Mouse (Mus musculus) G1E (cell line): ENCODE measurements around the gene Xrcc3. TPM values are rescaled to one million over a fixed set of nuclear protein-coding genes. Genes with fewer than 3 reads are reported as not detected.

Experiments used
- ATAC-seq: 2 replicates; pipeline ENCODE4 v1.8.0; 2016; ENCODE audit warnings: mild to moderate bottlenecking; ENCODE audit not compliant: insufficient number of reproducible peaks, poor library complexity, low FRiP score, severe bottlenecking; ENCODE audit errors: extremely low read depth
- DNase-seq: peaks from one replicate; pipeline ENCODE4 v3.0.0; 2012; ENCODE audit warnings: low spot score
- H3K27me3 ChIP-seq: 2 replicates; pipeline ENCODE4 v1.6.1; 2012; ENCODE audit warnings: mild to moderate bottlenecking, low read length, inconsistent platforms; ENCODE audit not compliant: insufficient read depth
- H3K36me3 ChIP-seq: replicated peaks from 2 replicates; pipeline ENCODE3; 2012; ENCODE audit warnings: mild to moderate bottlenecking, inconsistent platforms
- H3K4me1 ChIP-seq: 2 replicates; pipeline ENCODE4 v1.6.1; 2012; ENCODE audit warnings: low read depth, low read length, inconsistent platforms, mixed read lengths; ENCODE audit not compliant: insufficient read depth
- H3K4me3 ChIP-seq: 2 replicates; pipeline ENCODE4 v1.5.1; 2012; ENCODE audit warnings: low read depth, mild to moderate bottlenecking, inconsistent platforms, low read length, moderate library complexity, mixed read lengths
- H3K9me3 ChIP-seq: replicated peaks from 2 replicates; pipeline ENCODE4 v1.6.1; 2012; ENCODE audit warnings: inconsistent platforms
- CTCF ChIP-seq: IDR thresholded peaks from 2 replicates; pipeline ENCODE4 v1.5.1; 2012; ENCODE audit warnings: low read depth, low read length, inconsistent platforms, mixed read lengths
- GATA1 ChIP-seq: IDR thresholded peaks from 2 replicates; pipeline ENCODE4 v1.6.1; 2012; ENCODE audit warnings: borderline replicate concordance, low read length, inconsistent platforms, mixed read lengths
- GATA2 ChIP-seq: IDR thresholded peaks from 2 replicates; pipeline ENCODE4 v1.6.1; 2012; ENCODE audit warnings: low read depth, low read length, inconsistent platforms, borderline replicate concordance
- POLR2AphosphoS5 ChIP-seq: IDR thresholded peaks from 2 replicates; pipeline ENCODE4 v1.6.1; 2012; ENCODE audit warnings: low read depth, low read length, inconsistent platforms; ENCODE audit not compliant: insufficient replicate concordance
- TAL1 ChIP-seq: conservative IDR thresholded peaks from 2 replicates; pipeline ENCODE4 v1.6.1; 2012; ENCODE audit warnings: low read depth, low read length, inconsistent platforms, mixed read lengths
- polyA plus RNA-seq: library from polyadenylated mRNA; stranded (reverse); fragments of >175 nt; gene quantifications from 2 replicates; pipeline ENCODE4 v1.2.3, GENCODE M21; 2012
- total RNA-seq, 2 experiments: library from RNA; stranded (forward) in 1 of 2; stranded (reverse) in 1 of 2; fragments of 200-1000 nt in 1 of 2; fragments of >200 nt in 1 of 2; fragmentation: Nextera tagmentation in 1 of 2; gene quantifications; 2 replicates each; pipeline ENCODE4 v1.2.3; 2014 to 2017

The Xrcc3 gene
- total and polyA plus RNA-seq, 3 experiments = 10.8 to 21.7 (median 18.3) TPM

DNA sequence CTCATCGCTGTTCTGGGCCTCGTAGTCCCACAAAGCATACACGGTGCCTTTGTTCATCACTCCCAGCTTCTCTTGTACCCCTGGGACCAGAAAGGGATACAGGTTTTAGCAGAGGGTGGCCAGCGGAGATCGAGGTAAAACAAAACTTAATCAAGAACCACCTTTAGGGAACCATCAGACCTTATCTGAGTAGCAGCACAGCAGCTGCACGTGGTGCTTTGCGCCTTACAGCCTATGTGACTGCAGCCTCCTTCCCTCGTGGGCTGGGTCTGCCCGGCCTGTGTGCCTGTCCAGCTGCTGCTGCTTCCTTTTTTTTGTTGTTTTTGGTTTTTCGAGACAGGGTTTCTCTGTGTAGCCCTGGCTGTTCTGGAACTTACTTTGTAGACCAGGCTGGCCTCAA is 16.7 kb upstream of the Xrcc3 start:
- H3K4me1 ChIP-seq = peaks cover 21% of the 10 kb centered on the region
- 0 out of 2 replicates have a peak, but pooled peaks have one; percentile 45 for ATAC-seq

DNA sequence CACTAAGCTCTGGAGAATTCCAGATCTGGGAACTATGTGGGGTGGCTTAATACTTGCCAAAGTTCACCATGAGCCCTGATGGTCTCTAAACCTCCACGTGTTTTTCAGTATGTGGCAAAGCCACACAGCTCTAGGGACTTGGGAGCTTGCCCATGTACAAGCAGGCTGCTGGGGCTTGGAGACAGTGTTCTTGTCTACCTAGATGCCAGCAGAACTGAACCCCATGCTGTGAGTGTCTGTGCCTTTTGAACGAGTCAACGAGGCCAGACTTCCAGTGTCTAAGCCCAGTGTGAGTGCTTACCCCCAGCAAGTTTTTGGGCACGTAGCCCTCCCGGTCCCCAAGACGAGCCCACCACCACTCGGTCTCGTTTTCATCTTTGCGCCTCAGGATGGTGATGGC is 16.3 kb upstream of the Xrcc3 start:
- ATAC-seq (no peak), DNase-seq (no peak)
- Histone ChIP-seq H3K4me1 (peaks cover 21% of the 10 kb centered on the region), H3K4me3 (no peak overlapping the region), H3K27me3 (no peaks in the 10 kb centered on the region), H3K9me3 (no peaks in the 10 kb centered on the region), H3K36me3 (peaks cover 100% of the 10 kb centered on the region)
- no peak for TF ChIP-seq TAL1
- no peak for TF ChIP-seq CTCF
- TF ChIP-seq GATA2 = no peak
- TF ChIP-seq POLR2AphosphoS5 = no peak

More for the DNA sequence above, 16.7 kb upstream of the Xrcc3 start:
- H3K9me3 ChIP-seq = no peaks in the 10 kb centered on the region
- H3K4me3 ChIP-seq = no peak overlapping the region
- peaks cover 100% of the 10 kb centered on the region for H3K36me3 ChIP-seq
- no peaks in the 10 kb centered on the region for H3K27me3 ChIP-seq
- no peak for DNase-seq
- TF ChIP-seq POLR2AphosphoS5 (no peak), TAL1 (no peak), GATA1 (no peak), GATA2 (no peak), CTCF (no peak)

DNA sequence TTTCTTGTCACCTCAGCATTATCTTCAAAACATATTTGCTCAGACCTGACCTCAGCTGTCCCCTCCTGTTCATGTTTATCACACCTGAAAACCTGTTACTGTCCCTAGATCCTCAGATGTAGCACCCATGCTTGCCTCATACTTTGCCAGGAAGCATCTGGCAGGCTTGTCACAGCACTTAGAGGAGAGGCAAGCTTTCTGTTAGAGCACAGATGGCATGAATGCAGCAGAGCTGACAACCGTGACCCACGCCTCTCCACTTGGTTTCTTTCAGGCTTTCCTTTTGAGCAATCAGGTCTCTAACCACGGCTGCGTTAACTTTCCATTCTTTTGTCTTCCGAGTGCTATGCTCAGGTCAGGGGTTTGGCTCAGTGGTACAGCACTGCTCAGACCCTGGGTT is 15.8 kb upstream of the Xrcc3 start:
- Histone ChIP-seq H3K4me1 (peaks cover 21% of the 10 kb centered on the region), H3K27me3 (no peaks in the 10 kb centered on the region), H3K9me3 (no peaks in the 10 kb centered on the region), H3K36me3 (peaks cover 100% of the 10 kb centered on the region), H3K4me3 (no peak overlapping the region)
- ATAC-seq (no peak), DNase-seq (no peak)
- TF ChIP-seq GATA1 (no peak), CTCF (no peak), GATA2 (no peak), TAL1 (no peak), POLR2AphosphoS5 (no peak; the same call in 1 of the 2 replicates)

DNA sequence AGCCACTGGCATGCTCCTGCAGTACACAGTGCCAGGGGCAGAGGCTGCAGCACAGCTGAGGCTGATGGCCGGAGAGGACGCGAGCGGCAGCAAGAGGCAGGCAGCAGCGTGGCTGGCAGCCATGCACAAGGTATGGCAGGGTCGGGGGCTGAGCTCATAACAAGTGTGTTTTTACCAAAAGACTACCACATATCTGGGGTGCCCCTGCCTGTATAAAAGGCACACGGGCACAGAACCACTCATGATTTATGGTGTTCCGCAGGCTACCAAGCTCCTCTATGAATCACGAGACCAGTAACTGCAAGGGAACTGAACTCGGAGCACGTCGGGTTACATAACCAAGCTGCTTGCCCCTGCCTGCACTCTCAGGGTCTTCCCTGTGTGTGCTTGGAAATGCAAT is 13.9 kb upstream of the Xrcc3 start:
- Histone ChIP-seq H3K9me3 (no peaks in the 10 kb centered on the region), H3K4me3 (no peak overlapping the region), H3K4me1 (peaks cover 18% of the 10 kb centered on the region), H3K36me3 (peaks cover 100% of the 10 kb centered on the region), H3K27me3 (no peaks in the 10 kb centered on the region)
- TF ChIP-seq GATA1 (no peak), GATA2 (no peak)
- DNase-seq (no peak), ATAC-seq (no peak)

DNA sequence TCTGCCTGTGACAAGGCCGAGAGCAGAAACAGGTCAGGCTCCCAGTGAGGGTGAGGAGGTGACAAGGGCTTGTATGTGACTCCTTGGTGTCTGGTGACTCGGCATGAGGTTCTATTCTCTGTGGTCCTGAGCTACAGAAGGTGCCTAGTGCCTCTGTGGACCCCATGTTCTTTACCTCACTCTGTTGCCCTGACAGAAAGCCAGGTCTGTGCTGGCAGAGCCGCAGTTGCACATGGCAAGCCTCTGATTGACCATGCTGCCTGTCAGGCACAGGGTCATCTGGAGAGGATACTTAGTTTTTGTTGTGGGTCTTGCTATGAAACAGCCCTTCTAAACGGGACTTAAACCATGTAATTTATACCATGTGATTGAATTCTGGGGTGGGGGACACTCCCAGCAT is 8.3 kb upstream of the Xrcc3 start:
- peaks cover 95% of the 10 kb centered on the region for H3K36me3 ChIP-seq
- H3K4me3 ChIP-seq = no peak overlapping the region
- peaks cover 45% of the 10 kb centered on the region for H3K4me1 ChIP-seq
- ATAC-seq = no peak
- no peaks in the 10 kb centered on the region for H3K27me3 ChIP-seq
- H3K9me3 ChIP-seq = no peaks in the 10 kb centered on the region
- no peak for DNase-seq
- TF ChIP-seq GATA1 = no peak
- no peak for TF ChIP-seq TAL1
- no peak for TF ChIP-seq POLR2AphosphoS5
- TF ChIP-seq CTCF = no peak
- TF ChIP-seq GATA2 = no peak

DNA sequence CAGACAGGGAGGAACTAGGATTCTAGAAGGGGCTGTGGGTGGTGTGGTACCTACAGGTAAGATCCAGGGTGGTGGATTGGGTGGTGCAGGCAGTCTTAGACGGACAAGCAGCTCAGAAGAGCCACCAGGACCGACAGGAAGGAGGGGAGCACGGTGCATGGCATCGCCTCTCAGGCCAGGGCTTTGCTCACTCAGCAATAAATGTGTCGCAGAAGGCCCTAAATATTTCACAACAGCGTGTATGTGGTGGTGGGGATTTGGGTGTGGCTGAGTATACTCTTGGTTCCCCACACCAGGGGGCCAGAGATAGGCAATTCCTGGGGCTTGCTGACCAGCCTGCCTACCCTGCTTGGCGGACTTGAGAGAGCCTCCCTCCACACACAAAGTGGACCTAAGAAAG is 7.0 kb upstream of the Xrcc3 start:
- Histone ChIP-seq H3K9me3 (no peaks in the 10 kb centered on the region), H3K4me1 (peaks cover 57% of the 10 kb centered on the region), H3K36me3 (peaks cover 95% of the 10 kb centered on the region), H3K4me3 (peak overlapping the region; percentile 0; the same call in 1 of the 2 replicates), H3K27me3 (no peaks in the 10 kb centered on the region)
- no peak for TF ChIP-seq GATA2
- no peak for TF ChIP-seq CTCF
- no peak for TF ChIP-seq POLR2AphosphoS5
- TF ChIP-seq GATA1 = no peak
- TF ChIP-seq TAL1 = no peak
- ATAC-seq (no peak), DNase-seq (no peak)

DNA sequence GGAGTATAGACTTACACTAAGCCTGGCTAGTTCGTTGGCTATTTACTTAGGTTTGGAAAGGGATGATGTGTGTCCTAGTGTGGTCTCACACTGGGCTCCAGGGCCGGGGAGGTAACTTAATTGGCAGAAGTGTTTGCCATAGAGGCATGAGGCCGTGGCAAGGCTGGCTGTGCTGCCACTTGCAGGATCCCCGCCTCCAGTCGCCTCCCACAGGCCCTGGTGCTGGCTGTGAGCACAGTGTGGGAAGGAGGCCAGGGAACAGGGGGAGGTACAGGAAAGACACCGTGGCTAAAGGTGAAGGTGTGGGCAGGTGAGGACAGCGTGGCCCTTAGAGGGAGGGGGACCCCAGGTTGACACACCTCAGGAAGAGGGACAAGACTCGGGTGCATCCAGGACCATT is 6.3 kb upstream of the Xrcc3 start:
- TF ChIP-seq GATA1 (no peak), GATA2 (no peak), POLR2AphosphoS5 (no peak), CTCF (no peak), TAL1 (no peak)
- no peaks in the 10 kb centered on the region for H3K9me3 ChIP-seq
- no peak for ATAC-seq
- H3K36me3 ChIP-seq = peaks cover 93% of the 10 kb centered on the region
- no peak for DNase-seq
- H3K27me3 ChIP-seq = no peaks in the 10 kb centered on the region
- peaks cover 65% of the 10 kb centered on the region for H3K4me1 ChIP-seq
- H3K4me3 ChIP-seq = no peak overlapping the region; the same call in 1 of the 2 replicates
